Mouse (Mus musculus): Measurements from ENCODE around the gene Aacs.

GRCm38 (mm10) chr5:125476286-125476625, 642 bp downstream of the Aacs start:
- no peak for TF ChIP-seq CTCF (IDR thresholded peaks at IDR 0.05; ENCODE audit: borderline replicate concordance, extremely low read depth, insufficient read depth, insufficient read length)
- no peak for TF ChIP-seq POLR2A (IDR thresholded peaks at IDR 0.05; ENCODE audit: borderline replicate concordance, extremely low read depth, insufficient read depth, insufficient read length, poor library complexity, severe bottlenecking)
